Mouse (Mus musculus): ENCODE results near the gene Hoxc13.

DNA sequence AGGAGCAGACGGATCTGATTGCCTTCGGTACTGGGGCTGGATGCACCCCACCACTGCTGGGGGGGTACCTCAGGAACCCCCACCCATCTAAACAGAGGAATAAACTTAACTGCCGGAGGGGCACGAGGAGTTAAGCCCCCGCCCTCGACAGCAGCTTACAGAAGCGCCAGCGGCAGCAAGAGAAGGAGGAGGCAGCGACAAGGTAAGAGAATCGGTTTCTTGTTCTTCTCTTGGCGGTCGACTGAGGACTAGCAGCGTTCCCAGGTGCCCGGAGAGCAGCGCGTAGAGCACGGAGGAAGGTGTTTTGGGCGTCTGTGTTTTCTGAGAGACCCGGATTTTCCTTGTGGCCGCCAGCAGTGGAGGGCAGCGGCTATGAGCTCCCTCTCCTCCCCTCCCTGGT, 51.4 kb downstream of the Hoxc13 start:
- TF ChIP-seq RAD21 (IDR thresholded peaks at IDR 0.05; ENCODE audit: low read depth, low read length) (no peak), CTCF (IDR thresholded peaks at IDR 0.05 in 2 of 3, conservative IDR thresholded peaks at IDR 0.05 in 1 of 3; ENCODE audit: control insufficient read depth in 1 of 3, insufficient read depth in 1 of 3, low read depth in 2 of 3, low read length in 3 of 3, poor library complexity in 1 of 3, severe bottlenecking in 1 of 3) (no peak), POLR2A (IDR thresholded peaks at IDR 0.05; ENCODE audit: control insufficient read depth in 1 of 2, insufficient read depth in 1 of 2, low read depth in 1 of 2, low read length in 2 of 2, poor library complexity in 1 of 2) (no peak), JUND (IDR thresholded peaks at IDR 0.05; ENCODE audit: low read depth, low read length) (no peak), NELFE (IDR thresholded peaks at IDR 0.05; ENCODE audit: low read depth, low read length) (no peak), BHLHE40 (IDR thresholded peaks at IDR 0.05; ENCODE audit: borderline replicate concordance, low read depth, low read length) (no peak)

Measured in MEL (cell line).